Mouse (Mus musculus) stomach, postnatal 0 days (tissue): ENCODE data around the gene Armh1. TPM values are rescaled to one million over a fixed set of nuclear protein-coding genes. Genes with fewer than 3 reads are reported as not detected.

Experiments
- ATAC-seq: fragments of 200-750 bp; cut with Nextera tagmentation; 2 replicates; pipeline ENCODE4 v1.8.0; 2017; ENCODE audit not compliant: low FRiP score, low TSS enrichment
- DNase-seq: peaks from one replicate; pipeline ENCODE4 v3.0.0-alpha.2; 2016; ENCODE audit warnings: low spot score
- H3K27ac ChIP-seq: fragments of 300-500 bp; sonication (generic); replicated peaks from 2 replicates; pipeline ENCODE4 v1.5.1; 2014; ENCODE audit warnings: mild to moderate bottlenecking, control low read depth
- H3K27me3 ChIP-seq: fragments of 300-500 bp; sonication (generic); 2 replicates; pipeline ENCODE4 v1.6.1; 2014; ENCODE audit warnings: low read length; ENCODE audit not compliant: control insufficient read depth, insufficient read depth
- H3K36me3 ChIP-seq: fragments of 300-500 bp; sonication (generic); 2 replicates; pipeline ENCODE4 v1.6.1; 2014; ENCODE audit warnings: low read length, mixed read lengths; ENCODE audit not compliant: control insufficient read depth, insufficient read depth
- H3K4me1 ChIP-seq: fragments of 300-500 bp; sonication (generic); replicated peaks from 2 replicates; pipeline ENCODE4 v1.6.1; 2014; ENCODE audit warnings: antibody characterized with exemption; ENCODE audit not compliant: control insufficient read depth, insufficient read depth
- H3K4me2 ChIP-seq: fragments of 300-500 bp; sonication (generic); replicated peaks from 2 replicates; pipeline ENCODE4 v1.6.1; 2014; ENCODE audit warnings: low read depth, mild to moderate bottlenecking, control low read depth, moderate library complexity
- H3K4me3 ChIP-seq: fragments of 300-500 bp; sonication (generic); 2 replicates; pipeline ENCODE4 v1.5.1; 2014; ENCODE audit warnings: low read depth, low read length, control low read depth
- H3K9ac ChIP-seq: fragments of 300-500 bp; sonication (generic); 2 replicates; pipeline ENCODE4 v1.6.1; 2014; ENCODE audit warnings: mild to moderate bottlenecking, low read length, control low read depth, mixed read lengths
- H3K9me3 ChIP-seq: fragments of 300-500 bp; sonication (generic); 2 replicates; pipeline ENCODE4 v1.6.1; 2016; ENCODE audit warnings: low read length; ENCODE audit not compliant: control insufficient read depth
- CTCF ChIP-seq: IDR thresholded peaks from 2 replicates; pipeline ENCODE4 v1.5.1; 2016; ENCODE audit warnings: antibody characterized with exemption, low read depth, mild to moderate bottlenecking, moderate library complexity
- EP300 ChIP-seq: optimal IDR thresholded peaks from 2 replicates; pipeline ENCODE3; 2016; ENCODE audit warnings: antibody characterized with exemption
- WGBS: fragments of 180-500 bp; shearing (Covaris S2); extraction: QIAGEN DNeasy Blood & Tissue Kit; methylation state at CpG from one replicate; pipeline ENCODE4 v1.1.7; 2014; 5-methylcytosine and 5-hydroxymethylcytosine counted together
- polyA plus RNA-seq: library from polyadenylated mRNA; unstranded; fragments of >200 nt; fragmentation: Nextera tagmentation; extraction: Ambion mirVana; gene quantifications from 2 replicates; pipeline ENCODE4 v1.2.1, GENCODE M21; 2015

The Armh1 gene
- polyA plus RNA-seq, 1 experiment from 2014 or later: 0.16 TPM

- H3K4me3 ChIP-seq: peak within 1 kb of the TSS; percentile 58
- no peaks in the 10 kb centered on the region for H3K9me3 ChIP-seq
- no peaks in the 10 kb centered on the region; the same call in 1 of the 2 replicates for H3K36me3 ChIP-seq
- H3K4me1 ChIP-seq: no peaks in the 10 kb centered on the region
- ATAC-seq: peak; percentile 97
- H3K9ac ChIP-seq: peak within 1 kb of the TSS; percentile 47
- under 1% methylated on average over 41 of the region's 42 CpGs for WGBS
- no peak for TF ChIP-seq CTCF
- no peak for TF ChIP-seq EP300
- H3K27me3 ChIP-seq: no peaks in the 10 kb centered on the region
- peak within 1 kb of the TSS; percentile 35; the same call in 1 of the 2 replicates for H3K27ac ChIP-seq
- peak; percentile 93 for DNase-seq
- peak within 1 kb of the TSS; percentile 83 for H3K4me2 ChIP-seq
These were observed 69.8 kb downstream of the Armh1 start, which contains the start of gene Kif2c for GRCm38 (mm10) chr4:117181863-117182758. Gene Kif2c (minus strand): TSS chr4:117182639.

DNA sequence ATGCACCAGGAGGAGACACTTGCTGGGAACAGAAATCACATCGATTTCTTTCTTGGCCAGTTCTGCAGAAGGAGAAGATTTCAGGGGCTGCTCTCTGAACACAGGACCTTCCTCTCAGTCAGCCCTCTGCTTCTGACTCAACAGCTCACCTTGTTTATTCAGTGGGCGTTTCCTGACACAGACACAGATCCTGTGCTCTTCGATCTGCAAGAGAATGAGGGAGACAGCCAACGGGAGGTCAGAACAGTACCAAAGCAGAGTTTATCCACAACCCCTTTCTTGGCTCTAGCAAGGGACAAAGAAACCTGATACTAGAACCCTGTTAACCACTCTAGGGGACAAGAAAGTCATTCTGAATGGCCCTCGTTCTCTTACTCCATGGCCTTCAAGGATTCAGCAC lies 82.0 kb downstream of the Armh1 start:
- no peaks in the 10 kb centered on the region for H3K9me3 ChIP-seq
- TF ChIP-seq CTCF (no peak), EP300 (no peak)
- ATAC-seq (no peak), DNase-seq (no peak)
- H3K4me2 ChIP-seq: no peak overlapping the region
- H3K4me1 ChIP-seq: no peaks in the 10 kb centered on the region
- H3K9ac ChIP-seq: no peak overlapping the region
- 64% methylated on average over 5 of the region's 5 CpGs for WGBS
- H3K27me3 ChIP-seq: no peaks in the 10 kb centered on the region
- H3K27ac ChIP-seq: 0 out of 2 replicates have a peak overlapping the region, but pooled peaks have one; percentile 24
- H3K4me3 ChIP-seq: no peak overlapping the region
- H3K36me3 ChIP-seq: peaks cover 10% of the 10 kb centered on the region; the same call in 1 of the 2 replicates

Other genes with a start within 250 kb of the Armh1 start
- 29.9 and 30.1 TPM in 2 replicates for gene Eif2b3, start 232.7 kb downstream of the Armh1 start, polyA plus RNA-seq
- 1.3 and 1.5 TPM in 2 replicates for gene Ptch2, start 156.1 kb downstream of the Armh1 start, polyA plus RNA-seq
- gene Btbd19, start 126.4 kb downstream of the Armh1 start, polyA plus RNA-seq: 5.7 and 5.9 TPM in 2 replicates
- 0.58 and 0.62 TPM in 2 replicates for gene Tctex1d4, start 125.3 kb downstream of the Armh1 start, polyA plus RNA-seq
- 18.1 and 18.7 TPM in 2 replicates for gene Plk3, start 118.2 kb downstream of the Armh1 start, polyA plus RNA-seq
- gene Rps8, start 95.9 kb downstream of the Armh1 start, polyA plus RNA-seq: 752 and 809 TPM in 2 replicates
- gene Kif2c, start 69.5 kb downstream of the Armh1 start, polyA plus RNA-seq: 7.9 and 11.5 TPM in 2 replicates
- 12.9 and 16.3 TPM in 2 replicates for gene Tmem53, start 174 bp downstream of the Armh1 start, polyA plus RNA-seq
- gene Rnf220, start 244.9 kb upstream of the Armh1 start, polyA plus RNA-seq: 32.9 and 33.0 TPM in 2 replicates